Mouse (Mus musculus) G1E (cell line): ENCODE data around the gene Zdhhc8. TPM values are rescaled to one million over a fixed set of nuclear protein-coding genes. Genes with fewer than 3 reads are reported as not detected.

Experiments used
- ATAC-seq: 2 replicates; pipeline ENCODE4 v1.8.0; 2016; ENCODE audit warnings: mild to moderate bottlenecking; ENCODE audit not compliant: insufficient number of reproducible peaks, poor library complexity, low FRiP score, severe bottlenecking; ENCODE audit errors: extremely low read depth
- DNase-seq: peaks from one replicate; pipeline ENCODE4 v3.0.0; 2012; ENCODE audit warnings: low spot score
- H3K27me3 ChIP-seq: 2 replicates; pipeline ENCODE4 v1.6.1; 2012; ENCODE audit warnings: mild to moderate bottlenecking, low read length, inconsistent platforms; ENCODE audit not compliant: insufficient read depth
- H3K36me3 ChIP-seq: replicated peaks from 2 replicates; pipeline ENCODE3; 2012; ENCODE audit warnings: mild to moderate bottlenecking, inconsistent platforms
- H3K4me1 ChIP-seq: 2 replicates; pipeline ENCODE4 v1.6.1; 2012; ENCODE audit warnings: low read depth, low read length, inconsistent platforms, mixed read lengths; ENCODE audit not compliant: insufficient read depth
- H3K4me3 ChIP-seq: 2 replicates; pipeline ENCODE4 v1.5.1; 2012; ENCODE audit warnings: low read depth, mild to moderate bottlenecking, inconsistent platforms, low read length, moderate library complexity, mixed read lengths
- H3K9me3 ChIP-seq: replicated peaks from 2 replicates; pipeline ENCODE4 v1.6.1; 2012; ENCODE audit warnings: inconsistent platforms
- CTCF ChIP-seq: IDR thresholded peaks from 2 replicates; pipeline ENCODE4 v1.5.1; 2012; ENCODE audit warnings: low read depth, low read length, inconsistent platforms, mixed read lengths
- GATA1 ChIP-seq: IDR thresholded peaks from 2 replicates; pipeline ENCODE4 v1.6.1; 2012; ENCODE audit warnings: borderline replicate concordance, low read length, inconsistent platforms, mixed read lengths
- GATA2 ChIP-seq: IDR thresholded peaks from 2 replicates; pipeline ENCODE4 v1.6.1; 2012; ENCODE audit warnings: low read depth, low read length, inconsistent platforms, borderline replicate concordance
- POLR2AphosphoS5 ChIP-seq: IDR thresholded peaks from 2 replicates; pipeline ENCODE4 v1.6.1; 2012; ENCODE audit warnings: low read depth, low read length, inconsistent platforms; ENCODE audit not compliant: insufficient replicate concordance
- TAL1 ChIP-seq: conservative IDR thresholded peaks from 2 replicates; pipeline ENCODE4 v1.6.1; 2012; ENCODE audit warnings: low read depth, low read length, inconsistent platforms, mixed read lengths
- polyA plus RNA-seq: library from polyadenylated mRNA; stranded (reverse); fragments of >175 nt; gene quantifications from 2 replicates; pipeline ENCODE4 v1.2.3, GENCODE M21; 2012
- total RNA-seq, 2 experiments: library from RNA; stranded (forward) in 1 of 2; stranded (reverse) in 1 of 2; fragments of 200-1000 nt in 1 of 2; fragments of >200 nt in 1 of 2; fragmentation: Nextera tagmentation in 1 of 2; gene quantifications; 2 replicates each; pipeline ENCODE4 v1.2.3; 2014 to 2017

Zdhhc8 gene
- total and polyA plus RNA-seq, 3 experiments: 0.45 to 4.7 (median 0.71) TPM

DNA sequence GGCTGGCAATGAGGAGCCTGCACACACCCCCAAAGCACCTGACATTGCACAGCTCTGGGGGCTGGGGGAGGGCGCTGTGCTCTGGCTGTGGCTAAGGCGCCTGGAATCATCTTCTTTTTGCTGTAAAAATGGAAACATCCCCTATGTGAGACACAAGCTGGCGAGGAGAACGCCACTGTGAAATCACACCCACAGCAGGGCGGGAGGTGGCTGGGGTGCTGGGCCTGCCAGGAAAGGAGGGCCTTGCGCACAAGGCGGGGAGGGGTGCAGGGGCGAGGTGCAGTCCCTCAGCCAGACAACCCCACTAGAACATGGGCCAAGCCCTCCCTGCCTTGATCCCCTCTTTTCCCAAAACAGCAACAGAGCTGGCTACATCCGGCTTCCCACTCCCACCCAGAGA lies 61.7 kb downstream of the Zdhhc8 start:
- DNase-seq: no peak
- TF ChIP-seq GATA2: no peak
- no peak for TF ChIP-seq CTCF
- TF ChIP-seq POLR2AphosphoS5: no peak
- no peak for TF ChIP-seq GATA1
- no peak for TF ChIP-seq TAL1
- H3K4me3 ChIP-seq: no peak overlapping the region
- no peaks in the 10 kb centered on the region for H3K9me3 ChIP-seq
- no peaks in the 10 kb centered on the region for H3K4me1 ChIP-seq
- no peak for ATAC-seq
- H3K36me3 ChIP-seq: no peaks in the 10 kb centered on the region
- H3K27me3 ChIP-seq: peaks cover 15% of the 10 kb centered on the region

DNA sequence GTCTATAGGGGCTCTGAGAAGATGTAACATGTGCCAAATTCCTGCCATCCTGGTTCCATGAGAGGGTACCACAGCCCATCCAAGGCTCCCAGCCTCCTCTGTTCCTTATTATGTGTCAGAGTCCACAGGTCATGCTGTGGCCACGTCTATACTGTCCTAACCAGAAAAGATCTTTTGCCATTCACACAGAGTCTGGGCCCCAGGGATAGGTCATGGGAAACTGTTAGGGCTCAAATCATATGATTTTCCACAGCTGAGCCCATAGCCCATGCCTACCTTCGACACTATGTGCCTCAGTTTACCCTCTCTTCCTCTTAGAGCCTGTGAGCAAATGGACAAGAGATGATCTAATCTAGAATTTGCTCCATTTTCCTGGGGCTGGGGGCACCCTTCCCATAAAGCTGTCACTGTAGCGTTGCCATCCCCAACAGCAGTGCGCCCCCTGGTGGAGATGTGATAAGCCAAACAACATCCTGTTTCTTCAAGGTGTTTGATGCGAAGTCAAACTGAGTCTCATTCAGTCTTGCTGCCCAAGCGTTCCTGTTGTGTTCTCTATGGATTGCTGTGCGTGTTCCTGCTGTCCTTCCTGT lies 62.6 kb downstream of the Zdhhc8 start:
- no peak for ATAC-seq
- no peak overlapping the region for H3K4me3 ChIP-seq

More for the DNA sequence above, 62.6 kb downstream of the Zdhhc8 start:
- Histone ChIP-seq H3K4me1 (no peaks in the 10 kb centered on the region), H3K9me3 (no peaks in the 10 kb centered on the region), H3K36me3 (no peaks in the 10 kb centered on the region), H3K27me3 (peaks cover 17% of the 10 kb centered on the region)
- DNase-seq: peak; percentile 55
- TF ChIP-seq CTCF (peak; percentile 86), POLR2AphosphoS5 (no peak), GATA2 (no peak)

Other genes starting within 250 kb of the Zdhhc8 start
- gene Dgcr6, start 182.3 kb downstream of the Zdhhc8 start, total RNA-seq (2014; fragmentation: Nextera tagmentation): 18.4 and 22.4 TPM in 2 replicates
- 14.1 and 19.6 TPM in 2 replicates for gene Dgcr6, start 182.3 kb downstream of the Zdhhc8 start, total RNA-seq (2017)
- gene Dgcr6, start 182.3 kb downstream of the Zdhhc8 start, polyA plus RNA-seq: 20.4 and 23.8 TPM in 2 replicates
- 2.0 and 8.1 TPM in 2 replicates for gene Prodh, start 144.9 kb downstream of the Zdhhc8 start, total RNA-seq (2014; fragmentation: Nextera tagmentation)
- gene Prodh, start 144.9 kb downstream of the Zdhhc8 start, total RNA-seq (2017): 12.5 and 14.5 TPM in 2 replicates
- 14.9 and 17.1 TPM in 2 replicates for gene Prodh, start 144.9 kb downstream of the Zdhhc8 start, polyA plus RNA-seq
- gene Rtn4r, start 107.5 kb downstream of the Zdhhc8 start, total RNA-seq (2014; fragmentation: Nextera tagmentation): not detected in 2 replicates
- 0.11 and 0.23 TPM in 2 replicates for gene Rtn4r, start 107.5 kb downstream of the Zdhhc8 start, total RNA-seq (2017)
- gene Rtn4r, start 107.5 kb downstream of the Zdhhc8 start, polyA plus RNA-seq: not detected in 2 replicates
- gene Ccdc188, start 17.3 kb downstream of the Zdhhc8 start, total RNA-seq (2014; fragmentation: Nextera tagmentation): not detected in 2 replicates
- not detected in 2 replicates for gene Ccdc188, start 17.3 kb downstream of the Zdhhc8 start, total RNA-seq (2017)
- not detected in 2 replicates for gene Ccdc188, start 17.3 kb downstream of the Zdhhc8 start, polyA plus RNA-seq
- 72.5 and 76.6 TPM in 2 replicates for gene Trmt2a, start 13.5 kb upstream of the Zdhhc8 start, total RNA-seq (2014; fragmentation: Nextera tagmentation)
- gene Trmt2a, start 13.5 kb upstream of the Zdhhc8 start, total RNA-seq (2017): 107 and 122 TPM in 2 replicates
- 86.8 and 91.4 TPM in 2 replicates for gene Trmt2a, start 13.5 kb upstream of the Zdhhc8 start, polyA plus RNA-seq
- 543 and 645 TPM in 2 replicates for gene Ranbp1, start 13.6 kb upstream of the Zdhhc8 start, total RNA-seq (2014; fragmentation: Nextera tagmentation)
- 405 and 431 TPM in 2 replicates for gene Ranbp1, start 13.6 kb upstream of the Zdhhc8 start, total RNA-seq (2017)
- 1,262 and 1,589 TPM in 2 replicates for gene Ranbp1, start 13.6 kb upstream of the Zdhhc8 start, polyA plus RNA-seq
- not detected in 2 replicates for gene Gm49776, start 23.2 kb upstream of the Zdhhc8 start, total RNA-seq (2014; fragmentation: Nextera tagmentation)
- gene Gm49776, start 23.2 kb upstream of the Zdhhc8 start, total RNA-seq (2017): 0.35 TPM in 1 of 2 replicates, not detected in the other
- not detected in 2 replicates for gene Gm49776, start 23.2 kb upstream of the Zdhhc8 start, polyA plus RNA-seq
- 52.8 and 52.9 TPM in 2 replicates for gene Dgcr8, start 54.1 kb upstream of the Zdhhc8 start, total RNA-seq (2014; fragmentation: Nextera tagmentation)
- 45.9 and 52.7 TPM in 2 replicates for gene Dgcr8, start 54.1 kb upstream of the Zdhhc8 start, total RNA-seq (2017)
- gene Dgcr8, start 54.1 kb upstream of the Zdhhc8 start, polyA plus RNA-seq: 5.9 and 9.8 TPM in 2 replicates
- 87.0 and 88.7 TPM in 2 replicates for gene Tango2, start 113.0 kb upstream of the Zdhhc8 start, total RNA-seq (2014; fragmentation: Nextera tagmentation)
- gene Tango2, start 113.0 kb upstream of the Zdhhc8 start, total RNA-seq (2017): 40.7 and 47.9 TPM in 2 replicates
- gene Tango2, start 113.0 kb upstream of the Zdhhc8 start, polyA plus RNA-seq: 37.3 and 42.8 TPM in 2 replicates
- gene Arvcf, start 113.0 kb upstream of the Zdhhc8 start, total RNA-seq (2014; fragmentation: Nextera tagmentation): 53.7 and 64.0 TPM in 2 replicates
- 188 and 239 TPM in 2 replicates for gene Arvcf, start 113.0 kb upstream of the Zdhhc8 start, total RNA-seq (2017)
- gene Arvcf, start 113.0 kb upstream of the Zdhhc8 start, polyA plus RNA-seq: 137 and 154 TPM in 2 replicates
- gene Txnrd2, start 191.2 kb upstream of the Zdhhc8 start, total RNA-seq (2014; fragmentation: Nextera tagmentation): 25.3 and 50.3 TPM in 2 replicates
- gene Txnrd2, start 191.2 kb upstream of the Zdhhc8 start, total RNA-seq (2017): 12.8 and 18.3 TPM in 2 replicates
- gene Txnrd2, start 191.2 kb upstream of the Zdhhc8 start, polyA plus RNA-seq: 16.4 and 18.5 TPM in 2 replicates
- 51.1 and 59.0 TPM in 2 replicates for gene Comt, start 191.7 kb upstream of the Zdhhc8 start, total RNA-seq (2014; fragmentation: Nextera tagmentation)
- gene Comt, start 191.7 kb upstream of the Zdhhc8 start, total RNA-seq (2017): 36.7 and 53.7 TPM in 2 replicates
- 25.2 and 47.5 TPM in 2 replicates for gene Comt, start 191.7 kb upstream of the Zdhhc8 start, polyA plus RNA-seq